In genomic region chr9:56926387-56926786, GRCm38 (mm10) we compare ENCODE assay signal across 8 mouse cellular contexts. TPM values are rescaled to one million over a fixed set of nuclear protein-coding genes. Genes with fewer than 3 reads are reported as not detected.
DNase-seq lines count a peak whose midpoint lies in the region; ATAC-seq and TF ChIP-seq lines count a peak whose summit lies in the region.

No protein-coding gene starts in this region.

- H3K36me3 ChIP-seq in kidney, embryonic 14.5 days (ENCODE audit: control insufficient read depth, insufficient read depth, low read length): peaks cover 16% of the 10 kb centered on the region; the same call in 1 of the 2 replicates
- H3K36me3 ChIP-seq in embryonic facial prominence, embryonic 15.5 days: peaks cover 10% of the 10 kb centered on the region
- H3K36me3 ChIP-seq in hindbrain, postnatal 0 days (ENCODE audit: insufficient read depth, low read length): no peaks in the 10 kb centered on the region
- H3K36me3 ChIP-seq in midbrain, embryonic 14.5 days (ENCODE audit: control insufficient read depth, insufficient read depth, low read length): no peaks in the 10 kb centered on the region

- whole genome bisulfite sequencing in kidney, embryonic 14.5 days: 88% methylated on average over 10 of the region's 10 CpGs
- WGBS in embryonic facial prominence, embryonic 15.5 days: 87% methylated on average over 10 of the region's 10 CpGs
- WGBS in hindbrain, postnatal 0 days: 79% methylated on average over 10 of the region's 10 CpGs
- 87% methylated on average over 10 of the region's 10 CpGs for WGBS in midbrain, embryonic 14.5 days

- H3K4me1 ChIP-seq in kidney, embryonic 14.5 days (ENCODE audit: control insufficient read depth, insufficient read depth, low read length): peaks cover 40% of the 10 kb centered on the region
- peaks cover 55% of the 10 kb centered on the region for H3K4me1 ChIP-seq in embryonic facial prominence, embryonic 15.5 days
- H3K4me1 ChIP-seq in hindbrain, postnatal 0 days (ENCODE audit: insufficient read depth, low read length): no peaks in the 10 kb centered on the region; the same call in none of the 2 replicates
- H3K4me1 ChIP-seq in midbrain, embryonic 14.5 days (ENCODE audit: control insufficient read depth, insufficient read depth, low read length): peaks cover 27% of the 10 kb centered on the region

- no peaks in the 10 kb centered on the region for H3K27me3 ChIP-seq in kidney, embryonic 14.5 days (ENCODE audit: control insufficient read depth, insufficient read depth, low read length)
- no peaks in the 10 kb centered on the region for H3K27me3 ChIP-seq in embryonic facial prominence, embryonic 15.5 days
- no peaks in the 10 kb centered on the region for H3K27me3 ChIP-seq in hindbrain, postnatal 0 days (ENCODE audit: insufficient read depth, low read length)
- no peaks in the 10 kb centered on the region; the same call in 1 of the 2 replicates for H3K27me3 ChIP-seq in midbrain, embryonic 14.5 days (ENCODE audit: control insufficient read depth, insufficient read depth, low read length)

- no peak for DNase-seq in kidney, postnatal 25 days
- no peak for DNase-seq in hindbrain, postnatal 0 days (ENCODE audit: low spot score)
- DNase-seq in midbrain, embryonic 14.5 days: no peak
- DNase-seq in cerebellum, postnatal 14 days: no peak
- no peak for DNase-seq in frontal cortex, postnatal 25 days (ENCODE audit: low spot score in 2 of 2)
- no peak for DNase-seq in Muller cell, postnatal 12 days (ENCODE audit: inconsistent ontology term)

- H3K4me3 ChIP-seq in kidney, embryonic 14.5 days (ENCODE audit: low read length): peak overlapping the region; percentile 44; the same call in 1 of the 2 replicates
- H3K4me3 ChIP-seq in embryonic facial prominence, embryonic 15.5 days (replicated peaks): peak overlapping the region; percentile 76
- no peak overlapping the region for H3K4me3 ChIP-seq in hindbrain, postnatal 0 days (ENCODE audit: low read length)
- no peak overlapping the region for H3K4me3 ChIP-seq in midbrain, embryonic 14.5 days (replicated peaks; ENCODE audit: low read depth, low read length)

- no peak for TF ChIP-seq CTCF in hindbrain, postnatal 0 days (IDR thresholded peaks at IDR 0.05; ENCODE audit: low read depth)

- H3K9ac ChIP-seq in kidney, embryonic 14.5 days (ENCODE audit: low read depth, low read length): 0 out of 2 replicates have a peak overlapping the region, but pooled peaks have one; percentile 64
- peak overlapping the region; percentile 80; the same call in 1 of the 2 replicates for H3K9ac ChIP-seq in embryonic facial prominence, embryonic 15.5 days
- H3K9ac ChIP-seq in hindbrain, postnatal 0 days (replicated peaks; ENCODE audit: low read length): no peak overlapping the region
- H3K9ac ChIP-seq in midbrain, embryonic 14.5 days (replicated peaks; ENCODE audit: low read length): no peak overlapping the region

- no peak overlapping the region; the same call in 1 of the 2 replicates for H3K27ac ChIP-seq in kidney, embryonic 14.5 days (ENCODE audit: low read depth, low read length)
- H3K27ac ChIP-seq in embryonic facial prominence, embryonic 15.5 days (replicated peaks): 0 out of 2 replicates have a peak overlapping the region, but pooled peaks have one; percentile 44
- peak overlapping the region; percentile 82; the same call in 1 of the 2 replicates for H3K27ac ChIP-seq in hindbrain, postnatal 0 days
- no peak overlapping the region for H3K27ac ChIP-seq in midbrain, embryonic 14.5 days (replicated peaks; ENCODE audit: low read depth, low read length)

- no peak for ATAC-seq in kidney, embryonic 14.5 days (ENCODE audit: low FRiP score, low TSS enrichment)
- no peak for ATAC-seq in embryonic facial prominence, embryonic 15.5 days (ENCODE audit: insufficient number of reproducible peaks, low FRiP score, low TSS enrichment, low read depth)
- ATAC-seq in hindbrain, postnatal 0 days: no peak
- no peak for ATAC-seq in midbrain, embryonic 14.5 days (ENCODE audit: low FRiP score, low TSS enrichment)

- H3K9me3 ChIP-seq in kidney, embryonic 14.5 days (ENCODE audit: control insufficient read depth, low read length): peaks cover 4% of the 10 kb centered on the region; the same call in 1 of the 2 replicates
- H3K9me3 ChIP-seq in embryonic facial prominence, embryonic 15.5 days (replicated peaks): no peaks in the 10 kb centered on the region
- H3K9me3 ChIP-seq in hindbrain, postnatal 0 days (ENCODE audit: low read length): no peaks in the 10 kb centered on the region
- no peaks in the 10 kb centered on the region for H3K9me3 ChIP-seq in midbrain, embryonic 14.5 days (ENCODE audit: control insufficient read depth, low read length)

- peak overlapping the region; percentile 71 for H3K4me2 ChIP-seq in kidney, embryonic 14.5 days (replicated peaks; ENCODE audit: low read depth, low read length)
- peak overlapping the region; percentile 84 for H3K4me2 ChIP-seq in embryonic facial prominence, embryonic 15.5 days (replicated peaks)
- peak overlapping the region; percentile 85 for H3K4me2 ChIP-seq in hindbrain, postnatal 0 days (ENCODE audit: low read depth, low read length)
- H3K4me2 ChIP-seq in midbrain, embryonic 14.5 days (ENCODE audit: low read length): peak overlapping the region; percentile 79

RNA-seq across cellular contexts. Expression of gene Snx33, which starts 1.8 kb away (rescaled TPM):
- polyA plus RNA-seq in kidney, embryonic 14.5 days (2014; fragmentation: Nextera tagmentation; extraction: Ambion mirVana): 4.1 and 8.3 TPM in 2 replicates
- 10.3 and 12.2 TPM in 2 replicates for polyA plus RNA-seq in embryonic facial prominence, embryonic 15.5 days (2015; fragmentation: Nextera tagmentation; extraction: Ambion mirVana)
- 6.7 and 9.7 TPM in 2 replicates for total RNA-seq in hindbrain, postnatal 0 days (2014; rRNA removed)
- polyA plus RNA-seq in hindbrain, postnatal 0 days (2015; fragmentation: Nextera tagmentation; extraction: Ambion mirVana): 2.3 and 2.4 TPM in 2 replicates
- polyA plus RNA-seq in midbrain, embryonic 14.5 days (2014; fragmentation: Nextera tagmentation; extraction: Ambion mirVana): 1.6 and 2.5 TPM in 2 replicates

RNA-seq across cellular contexts. Expression of gene Imp3, which starts 10.9 kb away (rescaled TPM):
- 98.4 and 111 TPM in 2 replicates for polyA plus RNA-seq in kidney, embryonic 14.5 days (2014; fragmentation: Nextera tagmentation; extraction: Ambion mirVana)
- polyA plus RNA-seq in embryonic facial prominence, embryonic 15.5 days (2015; fragmentation: Nextera tagmentation; extraction: Ambion mirVana): 89.4 and 95.0 TPM in 2 replicates
- 142 and 178 TPM in 2 replicates for total RNA-seq in hindbrain, postnatal 0 days (2014; rRNA removed)
- polyA plus RNA-seq in hindbrain, postnatal 0 days (2015; fragmentation: Nextera tagmentation; extraction: Ambion mirVana): 77.2 and 80.5 TPM in 2 replicates
- polyA plus RNA-seq in midbrain, embryonic 14.5 days (2014; fragmentation: Nextera tagmentation; extraction: Ambion mirVana): 69.6 and 84.5 TPM in 2 replicates

RNA-seq across cellular contexts. Expression of gene Snupn, which starts 24.3 kb away (rescaled TPM):
- polyA plus RNA-seq in kidney, embryonic 14.5 days (2014; fragmentation: Nextera tagmentation; extraction: Ambion mirVana): 24.3 and 27.7 TPM in 2 replicates
- 25.3 and 27.9 TPM in 2 replicates for polyA plus RNA-seq in embryonic facial prominence, embryonic 15.5 days (2015; fragmentation: Nextera tagmentation; extraction: Ambion mirVana)
- total RNA-seq in hindbrain, postnatal 0 days (2014; rRNA removed): 11.3 and 17.6 TPM in 2 replicates
- polyA plus RNA-seq in hindbrain, postnatal 0 days (2015; fragmentation: Nextera tagmentation; extraction: Ambion mirVana): 22.4 and 22.6 TPM in 2 replicates
- 22.8 and 24.1 TPM in 2 replicates for polyA plus RNA-seq in midbrain, embryonic 14.5 days (2014; fragmentation: Nextera tagmentation; extraction: Ambion mirVana)

Comparison
In these comparisons a context has a peak if more than half of its experiments do, and no peak if none do; other contexts are left out.
1. H3K27ac ChIP-seq: peak in embryonic facial prominence, embryonic 15.5 days (single experiment) and hindbrain, postnatal 0 days (single experiment); none in kidney, embryonic 14.5 days (single experiment) and midbrain, embryonic 14.5 days (single experiment).
2. H3K4me3 ChIP-seq: peak in kidney, embryonic 14.5 days (single experiment) and embryonic facial prominence, embryonic 15.5 days (single experiment); none in hindbrain, postnatal 0 days (single experiment) and midbrain, embryonic 14.5 days (single experiment).
3. H3K9ac ChIP-seq: peak in kidney, embryonic 14.5 days (single experiment) and embryonic facial prominence, embryonic 15.5 days (single experiment); none in hindbrain, postnatal 0 days (single experiment) and midbrain, embryonic 14.5 days (single experiment).
4. Peak in every context shown above with its lines, with median percentiles within 50 percentile points of each other: H3K4me2 ChIP-seq.